Mouse (Mus musculus): Measurements from ENCODE around the gene Slc30a5. TPM values are rescaled to one million over a fixed set of nuclear protein-coding genes. Genes with fewer than 3 reads are reported as not detected.
"Not testable (repeated sequence)": the region's sequence is repeated elsewhere in the genome, so short reads cannot be mapped to it uniquely, and the experiment has no call there.

Slc30a5 gene
- polyA plus RNA-seq, 1 experiment from 2014 or later, result 35.6 TPM

DNA sequence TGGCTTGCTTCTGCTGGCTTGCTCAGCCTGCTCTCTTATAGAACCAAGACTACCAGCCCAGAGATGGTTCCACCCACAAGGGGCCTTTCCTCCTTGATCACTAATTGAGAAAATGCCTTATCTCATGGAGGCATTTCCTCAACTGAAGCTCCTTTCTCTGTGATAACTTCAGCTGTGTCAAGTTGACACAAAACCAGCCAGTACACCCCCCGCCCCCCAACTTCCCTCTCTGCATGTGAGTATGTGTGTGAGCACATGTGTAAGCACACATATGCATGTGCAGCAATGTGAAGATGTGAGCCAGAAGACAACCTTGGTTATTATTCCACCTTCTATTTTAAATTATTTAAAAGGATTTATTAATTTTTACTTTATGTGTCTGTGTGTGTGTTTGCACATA is 30.7 kb upstream of the Slc30a5 start:
- not testable (repeated sequence) for H3K4me3 ChIP-seq; H3K27ac ChIP-seq (replicated peaks); DNase-seq (ENCODE audit: low spot score); H3K9me3 ChIP-seq (replicated peaks); H3K4me1 ChIP-seq; H3K27me3 ChIP-seq (ENCODE audit: low read depth, poor library complexity, severe bottlenecking); H3K36me3 ChIP-seq
- WGBS, result 84% methylated on average over 1 of the region's 1 CpGs

DNA sequence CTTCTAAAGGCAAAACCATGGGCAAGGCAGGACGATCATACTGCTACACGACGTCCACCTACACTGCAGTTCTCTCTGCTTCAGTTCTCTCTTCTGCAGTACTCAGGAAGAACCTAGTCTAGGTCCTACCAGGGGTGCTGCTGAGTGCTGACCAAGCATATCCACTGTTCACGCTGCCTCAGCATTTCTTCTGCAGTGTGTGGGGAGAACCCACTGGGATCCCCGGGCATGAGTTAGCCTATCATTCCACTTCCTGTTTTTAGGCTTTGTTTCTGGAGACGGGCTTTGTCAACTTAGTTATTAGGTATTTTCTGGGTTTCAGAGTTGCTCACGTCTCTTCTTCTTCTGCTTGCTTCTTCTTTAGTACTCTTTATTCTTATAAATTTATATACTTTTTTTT is 25.9 kb upstream of the Slc30a5 start:
- no peak overlapping the region for H3K27ac ChIP-seq (replicated peaks)
- no peak for DNase-seq (ENCODE audit: low spot score)
- H3K9me3 ChIP-seq (replicated peaks), result no peaks in the 10 kb centered on the region
- H3K27me3 ChIP-seq (ENCODE audit: low read depth, poor library complexity, severe bottlenecking), result no peaks in the 10 kb centered on the region
- no peaks in the 10 kb centered on the region for H3K4me1 ChIP-seq
- WGBS, result 89% methylated on average over 7 of the region's 7 CpGs
- H3K36me3 ChIP-seq, result no peaks in the 10 kb centered on the region
- no peak overlapping the region for H3K4me3 ChIP-seq

DNA sequence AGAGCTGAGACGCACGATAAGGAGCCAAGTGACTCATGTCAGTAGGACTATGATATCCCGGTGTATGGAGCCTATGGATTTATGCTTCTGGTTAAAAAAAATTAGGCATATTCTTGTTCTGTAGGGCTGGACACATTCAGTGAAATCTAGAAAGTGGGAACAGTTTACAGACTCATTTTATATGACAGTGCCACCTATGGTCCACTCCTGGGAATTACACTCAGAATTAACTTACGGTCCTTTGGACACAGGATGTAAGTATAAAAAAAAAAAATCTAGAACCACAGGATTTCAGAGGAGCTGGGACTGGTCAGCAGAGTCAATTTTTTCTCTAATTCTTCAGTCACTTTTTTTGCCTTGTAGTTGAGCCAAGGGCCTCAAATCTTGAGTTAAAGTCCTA is 20.9 kb upstream of the Slc30a5 start:
- no peaks in the 10 kb centered on the region for H3K27me3 ChIP-seq (ENCODE audit: low read depth, poor library complexity, severe bottlenecking)
- DNase-seq (ENCODE audit: low spot score), result no peak

DNA sequence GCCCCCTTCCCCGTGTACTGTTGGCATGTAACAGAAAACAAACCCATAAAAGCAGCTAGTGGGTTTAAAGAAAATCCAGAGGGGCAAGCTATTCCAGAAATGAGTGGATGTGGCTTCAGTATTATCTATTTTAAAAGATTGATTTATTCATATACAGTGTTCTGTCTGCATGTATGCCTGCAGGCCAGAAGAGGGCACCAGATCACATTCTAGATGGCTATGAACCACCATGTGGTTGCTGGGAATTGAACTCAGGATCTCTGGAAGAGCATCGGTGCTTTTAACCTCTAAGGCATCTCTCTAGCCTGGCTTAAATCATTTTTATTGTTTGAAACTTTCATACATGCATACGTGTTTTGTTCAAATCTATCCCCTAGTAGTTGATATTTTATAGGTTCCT is 19.9 kb upstream of the Slc30a5 start:
- H3K4me3 ChIP-seq, result no peak overlapping the region
- H3K36me3 ChIP-seq, result no peaks in the 10 kb centered on the region
- no peak overlapping the region for H3K27ac ChIP-seq (replicated peaks)
- WGBS, result 77% methylated on average over 3 of the region's 3 CpGs
- H3K27me3 ChIP-seq (ENCODE audit: low read depth, poor library complexity, severe bottlenecking), result no peaks in the 10 kb centered on the region
- no peak for DNase-seq (ENCODE audit: low spot score)
- H3K9me3 ChIP-seq (replicated peaks), result no peaks in the 10 kb centered on the region
- no peaks in the 10 kb centered on the region for H3K4me1 ChIP-seq

More for the DNA sequence above, 20.9 kb upstream of the Slc30a5 start:
- no peaks in the 10 kb centered on the region for H3K36me3 ChIP-seq
- H3K9me3 ChIP-seq (replicated peaks), result no peaks in the 10 kb centered on the region
- WGBS, result 57% methylated on average over 4 of the region's 4 CpGs
- no peaks in the 10 kb centered on the region for H3K4me1 ChIP-seq
- H3K27ac ChIP-seq (replicated peaks), result no peak overlapping the region
- no peak overlapping the region for H3K4me3 ChIP-seq

DNA sequence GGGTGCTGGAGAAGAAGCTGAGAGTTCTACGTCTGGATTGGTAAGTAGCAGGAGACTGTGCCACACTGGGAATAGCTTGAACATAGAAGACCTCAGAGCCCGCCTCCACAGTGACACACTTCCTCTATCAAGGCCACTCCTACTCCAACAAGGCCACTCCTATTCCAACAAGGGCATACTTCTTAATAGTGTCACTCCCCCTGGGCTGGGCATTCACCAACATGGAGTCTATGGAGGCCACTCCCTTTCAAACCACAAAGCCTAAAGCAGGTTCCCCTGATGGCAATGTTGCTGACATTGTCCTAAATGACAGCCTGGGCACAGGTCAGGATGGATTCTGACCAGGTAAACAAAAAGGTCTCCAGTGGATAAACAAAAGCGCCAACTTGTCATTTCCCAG is 15.9 kb upstream of the Slc30a5 start:
- no peak for DNase-seq (ENCODE audit: low spot score)
- H3K36me3 ChIP-seq, result no peaks in the 10 kb centered on the region
- 93% methylated on average over 3 of the region's 3 CpGs for WGBS
- no peaks in the 10 kb centered on the region for H3K27me3 ChIP-seq (ENCODE audit: low read depth, poor library complexity, severe bottlenecking)
- peaks cover 3% of the 10 kb centered on the region; the same call in 1 of the 2 replicates for H3K4me1 ChIP-seq
- H3K27ac ChIP-seq (replicated peaks), result no peak overlapping the region
- H3K9me3 ChIP-seq (replicated peaks), result no peaks in the 10 kb centered on the region
- no peak overlapping the region for H3K4me3 ChIP-seq

DNA sequence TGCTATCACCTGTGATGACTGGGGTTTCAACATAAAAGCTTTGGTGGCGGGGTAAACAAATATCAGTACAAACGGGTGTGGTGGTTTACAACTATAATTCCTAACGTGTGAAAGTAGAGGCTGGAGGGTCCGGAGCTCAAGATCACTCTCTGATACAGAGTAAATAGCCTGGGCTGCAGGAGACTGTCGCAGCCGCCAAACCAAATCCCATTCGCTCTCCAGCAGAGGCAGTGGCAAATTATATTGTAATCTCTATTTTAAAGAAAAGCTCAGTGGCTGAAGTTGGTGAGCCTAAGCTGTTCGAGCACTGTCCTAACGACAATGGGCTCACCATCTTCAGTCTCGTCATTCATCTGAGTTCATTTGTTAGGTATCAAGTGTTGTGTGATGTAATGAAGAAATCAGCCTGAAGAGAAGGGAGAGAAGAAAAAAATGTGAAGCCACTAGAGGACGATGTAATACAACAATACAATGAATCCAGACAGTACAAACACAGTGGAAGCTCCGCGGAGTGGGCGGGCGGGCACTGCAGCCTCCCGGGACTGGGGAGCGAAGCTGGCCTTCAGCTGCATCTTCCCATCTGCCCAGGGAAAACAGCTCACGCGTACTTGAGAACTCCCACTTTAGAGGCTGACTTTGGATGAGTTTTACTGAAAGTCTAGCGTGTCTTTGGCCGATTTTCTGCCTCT is 13.8 kb upstream of the Slc30a5 start:
- H3K4me1 ChIP-seq, result peaks cover 3% of the 10 kb centered on the region; the same call in 1 of the 2 replicates
- no peak overlapping the region for H3K4me3 ChIP-seq
- 56% methylated on average over 21 of the region's 21 CpGs for WGBS
- no peaks in the 10 kb centered on the region for H3K36me3 ChIP-seq
- H3K9me3 ChIP-seq (replicated peaks), result no peaks in the 10 kb centered on the region
- no peak overlapping the region for H3K27ac ChIP-seq (replicated peaks)
- no peak for DNase-seq (ENCODE audit: low spot score)
- H3K27me3 ChIP-seq (ENCODE audit: low read depth, poor library complexity, severe bottlenecking), result no peaks in the 10 kb centered on the region

DNA sequence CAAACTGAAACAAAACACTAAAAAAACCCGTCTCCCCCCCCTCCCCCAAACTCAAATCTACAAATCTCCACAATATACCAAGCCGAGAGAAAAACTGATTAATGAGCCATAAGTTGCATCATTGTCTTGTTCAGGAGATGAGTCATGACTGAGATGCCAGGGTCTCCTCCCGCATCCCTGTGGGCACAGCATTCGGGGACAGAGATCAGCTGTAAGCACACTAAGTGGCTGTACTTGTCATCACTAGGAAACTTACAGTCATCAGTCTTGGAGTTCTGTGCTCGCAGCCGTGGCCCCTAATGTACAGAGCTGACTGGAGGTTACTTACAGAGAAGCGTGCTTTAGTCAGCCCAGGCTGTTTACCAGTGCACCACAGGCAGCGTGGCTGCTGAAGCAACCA is 13.0 kb upstream of the Slc30a5 start:
- H3K27me3 ChIP-seq (ENCODE audit: low read depth, poor library complexity, severe bottlenecking), result no peaks in the 10 kb centered on the region
- no peak overlapping the region for H3K4me3 ChIP-seq
- peaks cover 3% of the 10 kb centered on the region; the same call in 1 of the 2 replicates for H3K4me1 ChIP-seq
- no peaks in the 10 kb centered on the region for H3K9me3 ChIP-seq (replicated peaks)
- no peak for DNase-seq (ENCODE audit: low spot score)
- 90% methylated on average over 8 of the region's 8 CpGs for WGBS
- no peak overlapping the region for H3K27ac ChIP-seq (replicated peaks)
- H3K36me3 ChIP-seq, result no peaks in the 10 kb centered on the region

DNA sequence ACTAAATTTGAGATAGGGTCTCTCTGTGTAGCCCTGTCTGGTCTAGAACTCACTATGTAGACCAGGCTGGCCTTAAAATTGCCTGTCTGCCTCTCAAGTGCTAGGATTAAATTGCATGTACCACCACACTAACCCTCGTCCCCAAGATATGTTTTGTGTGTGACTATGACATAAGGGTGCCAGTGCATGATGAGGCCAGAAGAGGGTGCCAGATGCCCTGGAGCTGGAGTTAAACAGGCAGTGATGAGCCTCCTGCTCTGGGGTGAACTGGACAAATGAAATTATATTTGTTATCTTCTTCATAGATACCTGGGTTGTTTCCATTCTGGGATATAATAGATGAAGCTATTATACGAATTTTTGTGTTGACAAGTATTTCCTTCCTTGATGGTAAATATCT is 10.7 kb upstream of the Slc30a5 start:
- DNase-seq (ENCODE audit: low spot score), result no peak
- Histone ChIP-seq H3K36me3 (no peaks in the 10 kb centered on the region), H3K4me3 (no peak overlapping the region), H3K9me3 (replicated peaks) (no peaks in the 10 kb centered on the region), H3K27ac (replicated peaks) (no peak overlapping the region), H3K27me3 (ENCODE audit: low read depth, poor library complexity, severe bottlenecking) (no peaks in the 10 kb centered on the region), H3K4me1 (peaks cover 3% of the 10 kb centered on the region; the same call in 1 of the 2 replicates)
- 85% methylated on average over 2 of the region's 2 CpGs for WGBS

DNA sequence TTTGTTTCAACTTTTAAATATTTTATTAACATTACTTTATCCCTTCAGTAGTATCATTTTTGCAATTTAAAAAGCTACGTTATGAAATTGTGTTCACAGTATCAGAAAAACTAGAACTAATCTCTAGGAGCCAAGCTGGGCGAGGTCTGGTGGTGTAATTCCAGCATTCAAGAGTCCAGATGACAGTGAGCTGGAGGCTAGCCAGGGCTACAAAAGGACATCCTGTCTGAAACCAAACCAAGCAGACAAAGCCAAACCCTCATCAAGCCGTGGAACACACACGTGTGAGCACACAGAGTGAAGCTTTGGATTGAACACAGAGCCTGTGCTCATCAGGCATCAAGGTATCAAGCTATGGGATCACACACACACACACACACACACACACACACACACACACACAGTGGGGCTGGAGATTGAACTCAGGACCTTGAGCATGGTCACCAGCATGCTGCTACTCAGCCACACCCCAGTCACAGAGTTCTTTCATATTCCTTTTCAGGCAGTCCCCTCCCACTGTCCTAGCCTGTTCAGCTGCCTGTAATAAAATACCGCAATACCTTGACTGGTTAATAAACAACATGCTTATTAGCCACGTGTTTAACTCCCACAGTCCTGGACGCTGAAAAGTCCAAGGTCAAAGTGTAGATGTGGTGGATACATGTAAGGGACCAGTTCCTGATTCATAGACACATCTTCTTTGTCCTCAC is 9.9 kb upstream of the Slc30a5 start:
- Histone ChIP-seq H3K27ac (replicated peaks) (no peak overlapping the region), H3K36me3 (no peaks in the 10 kb centered on the region), H3K4me3 (no peak overlapping the region), H3K27me3 (ENCODE audit: low read depth, poor library complexity, severe bottlenecking) (no peaks in the 10 kb centered on the region), H3K9me3 (replicated peaks) (no peaks in the 10 kb centered on the region), H3K4me1 (peaks cover 3% of the 10 kb centered on the region; the same call in 1 of the 2 replicates)
- WGBS, result 84% methylated on average over 7 of the region's 7 CpGs
- DNase-seq (ENCODE audit: low spot score), result no peak

DNA sequence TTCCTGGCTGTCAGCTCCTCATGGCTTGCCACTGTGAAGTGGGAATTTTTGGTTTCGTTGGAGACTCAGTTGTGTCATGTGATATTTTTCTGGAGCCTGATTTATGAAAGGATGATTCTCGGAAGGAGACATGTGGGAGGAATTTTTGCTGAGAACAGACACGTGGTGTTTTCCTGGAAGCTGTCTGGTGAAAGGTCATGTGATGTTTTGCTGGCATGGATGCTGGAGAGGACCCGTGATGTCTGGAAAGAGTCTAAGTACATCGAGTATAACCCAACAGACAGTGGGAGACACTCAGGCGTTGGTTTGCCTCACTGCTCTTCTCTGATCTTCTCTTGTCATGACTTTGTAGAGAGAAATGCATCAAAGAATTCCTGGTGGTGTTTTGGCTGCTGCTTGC is 8.5 kb upstream of the Slc30a5 start:
- no peaks in the 10 kb centered on the region for H3K36me3 ChIP-seq
- 78% methylated on average over 6 of the region's 6 CpGs for WGBS

DNA sequence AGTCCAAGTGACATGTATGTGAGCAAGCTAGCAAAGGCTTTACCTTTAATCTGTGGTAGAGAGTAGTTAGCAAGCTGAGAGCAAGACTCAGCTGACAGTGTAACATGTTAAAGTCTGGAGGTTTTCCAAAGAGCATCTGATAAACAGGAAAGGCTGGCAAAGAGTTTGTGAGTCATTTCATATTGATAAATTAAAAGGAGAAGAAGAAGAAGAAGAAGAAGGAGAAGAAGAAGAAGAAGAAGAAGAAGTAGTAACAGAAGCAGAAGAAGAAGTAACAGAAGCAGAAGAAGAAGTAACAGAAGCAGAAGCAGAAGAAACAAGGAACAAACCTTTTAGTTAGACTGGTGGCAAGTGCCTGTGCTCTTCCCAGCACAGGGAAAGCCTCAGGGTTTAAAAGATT is 1.6 kb upstream of the Slc30a5 start:
- DNase-seq (ENCODE audit: low spot score), result no peak
- Histone ChIP-seq H3K4me1 (peaks cover 22% of the 10 kb centered on the region), H3K4me3 (no peak overlapping the region), H3K27me3 (ENCODE audit: low read depth, poor library complexity, severe bottlenecking) (no peaks in the 10 kb centered on the region), H3K9me3 (replicated peaks) (no peaks in the 10 kb centered on the region), H3K27ac (replicated peaks) (no peak overlapping the region), H3K36me3 (no peaks in the 10 kb centered on the region)

More for the DNA sequence above, 8.5 kb upstream of the Slc30a5 start:
- H3K4me1 ChIP-seq, result no peaks in the 10 kb centered on the region
- no peak for DNase-seq (ENCODE audit: low spot score)
- no peaks in the 10 kb centered on the region for H3K27me3 ChIP-seq (ENCODE audit: low read depth, poor library complexity, severe bottlenecking)
- H3K9me3 ChIP-seq (replicated peaks), result no peaks in the 10 kb centered on the region
- H3K27ac ChIP-seq (replicated peaks), result no peak overlapping the region
- no peak overlapping the region for H3K4me3 ChIP-seq

DNA sequence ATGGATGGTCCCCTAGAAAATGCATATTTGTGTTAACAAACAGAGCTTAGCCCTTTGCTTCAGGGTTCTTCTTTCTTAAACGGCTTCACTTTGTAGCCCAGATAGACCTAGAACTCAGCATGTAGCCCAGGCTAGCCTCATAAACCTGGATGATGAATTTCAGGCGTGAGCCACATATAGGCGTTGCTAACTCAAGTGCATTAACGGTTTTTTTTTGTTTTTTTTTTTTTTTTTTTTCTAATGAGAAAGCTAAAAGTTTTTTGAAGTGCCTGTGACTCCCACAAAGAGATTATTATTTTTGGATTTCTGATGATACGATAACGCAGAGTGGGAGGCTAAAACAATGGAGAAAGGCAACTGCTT is 394 bp upstream of the Slc30a5 start:
- DNase-seq (ENCODE audit: low spot score), result no peak
- 63% methylated on average over 6 of the region's 6 CpGs for WGBS
- peaks cover 22% of the 10 kb centered on the region for H3K4me1 ChIP-seq
- H3K36me3 ChIP-seq, result no peaks in the 10 kb centered on the region
- H3K27ac ChIP-seq (replicated peaks), result no peak overlapping the region
- no peaks in the 10 kb centered on the region for H3K9me3 ChIP-seq (replicated peaks)
- no peaks in the 10 kb centered on the region for H3K27me3 ChIP-seq (ENCODE audit: low read depth, poor library complexity, severe bottlenecking)
- H3K4me3 ChIP-seq, result peak overlapping the region; percentile 97

DNA sequence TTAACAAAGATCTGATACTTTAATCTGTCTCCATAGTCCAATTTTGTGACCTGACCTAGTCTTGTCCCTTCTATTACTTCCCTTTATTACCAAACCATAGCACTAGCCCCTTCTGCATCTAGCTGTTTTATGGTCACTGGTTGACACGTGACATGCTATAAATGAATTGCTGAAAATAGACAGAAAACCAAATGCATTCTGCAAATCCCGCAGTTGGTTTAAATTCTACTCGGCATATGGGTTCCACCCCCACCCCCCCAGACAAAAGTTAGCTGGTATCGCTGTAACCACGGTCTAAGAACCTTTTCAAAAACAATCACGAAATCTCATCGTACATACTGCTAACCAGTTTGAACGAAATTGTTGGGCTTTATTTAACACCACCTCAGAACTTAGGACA is 1.0 kb downstream of the Slc30a5 start:
- peak overlapping the region; percentile 97 for H3K4me3 ChIP-seq
- no peak for DNase-seq (ENCODE audit: low spot score)
- no peaks in the 10 kb centered on the region for H3K27me3 ChIP-seq (ENCODE audit: low read depth, poor library complexity, severe bottlenecking)
- peak overlapping the region; percentile 96 for H3K27ac ChIP-seq (replicated peaks)
- WGBS, result 18% methylated on average over 8 of the region's 8 CpGs
- peaks cover 13% of the 10 kb centered on the region for H3K36me3 ChIP-seq
- H3K9me3 ChIP-seq (replicated peaks), result no peaks in the 10 kb centered on the region
- H3K4me1 ChIP-seq, result peaks cover 22% of the 10 kb centered on the region

Data from midbrain, embryonic 10.5 days (tissue).